Mouse (Mus musculus): ENCODE measurements around the gene Wwp2. TPM values are rescaled to one million over a fixed set of nuclear protein-coding genes. Genes with fewer than 3 reads are reported as not detected.

Gene Wwp2
- polyA plus RNA-seq, 1 experiment: 44.0 TPM

GRCm38 (mm10) chr8:107518726-107519125 is 82.6 kb downstream of the Wwp2 start:
- Histone ChIP-seq H3K27ac (ENCODE audit: insufficient read depth, low read depth, low read length) (no peak overlapping the region), H3K27me3 (replicated peaks; ENCODE audit: control insufficient read depth, insufficient read depth, low read length) (no peaks in the 10 kb centered on the region), H3K4me3 (ENCODE audit: insufficient read depth, low read depth, low read length) (no peak overlapping the region), H3K36me3 (ENCODE audit: control insufficient read depth, insufficient read depth, low read length) (no peaks in the 10 kb centered on the region; the same call in 1 of the 2 replicates), H3K4me1 (ENCODE audit: control insufficient read depth, insufficient read depth, low read length) (no peaks in the 10 kb centered on the region)
- WGBS: 96% methylated on average over 5 of the region's 5 CpGs
- DNase-seq: no peak
- no peak for TF ChIP-seq CTCF (conservative IDR thresholded peaks at IDR 0.05; ENCODE audit: insufficient read depth, insufficient read length, low read depth, low read length)
- TF ChIP-seq POLR2A (IDR thresholded peaks at IDR 0.05; ENCODE audit: low read depth, low read length): no peak

GRCm38 (mm10) chr8:107519860-107520259 is 83.7 kb downstream of the Wwp2 start:
- no peaks in the 10 kb centered on the region; the same call in 1 of the 2 replicates for H3K36me3 ChIP-seq (ENCODE audit: control insufficient read depth, insufficient read depth, low read length)
- no peaks in the 10 kb centered on the region for H3K4me1 ChIP-seq (ENCODE audit: control insufficient read depth, insufficient read depth, low read length)
- no peak overlapping the region for H3K27ac ChIP-seq (ENCODE audit: insufficient read depth, low read depth, low read length)
- peak; percentile 50 for DNase-seq
- no peak overlapping the region for H3K4me3 ChIP-seq (ENCODE audit: insufficient read depth, low read depth, low read length)
- no peaks in the 10 kb centered on the region for H3K27me3 ChIP-seq (replicated peaks; ENCODE audit: control insufficient read depth, insufficient read depth, low read length)
- TF ChIP-seq POLR2A (IDR thresholded peaks at IDR 0.05; ENCODE audit: low read depth, low read length) (no peak), CTCF (conservative IDR thresholded peaks at IDR 0.05; ENCODE audit: insufficient read depth, insufficient read length, low read depth, low read length) (no peak)
- WGBS: 11% methylated on average over 4 of the region's 4 CpGs

- no peaks in the 10 kb centered on the region; the same call in 1 of the 2 replicates for H3K36me3 ChIP-seq (ENCODE audit: control insufficient read depth, insufficient read depth, low read length)
- TF ChIP-seq CTCF (conservative IDR thresholded peaks at IDR 0.05; ENCODE audit: insufficient read depth, insufficient read length, low read depth, low read length): no peak
- no peak for TF ChIP-seq POLR2A (IDR thresholded peaks at IDR 0.05; ENCODE audit: low read depth, low read length)
- WGBS: 74% methylated on average over 8 of the region's 8 CpGs
- no peaks in the 10 kb centered on the region for H3K4me1 ChIP-seq (ENCODE audit: control insufficient read depth, insufficient read depth, low read length)
- H3K27me3 ChIP-seq (replicated peaks; ENCODE audit: control insufficient read depth, insufficient read depth, low read length): no peaks in the 10 kb centered on the region
- H3K4me3 ChIP-seq (ENCODE audit: insufficient read depth, low read depth, low read length): no peak overlapping the region
- H3K27ac ChIP-seq (ENCODE audit: insufficient read depth, low read depth, low read length): no peak overlapping the region
- no peak for DNase-seq
Observed at GRCm38 (mm10) chr8:107521788-107522554, 85.8 kb downstream of the Wwp2 start.

- no peak for TF ChIP-seq CTCF (conservative IDR thresholded peaks at IDR 0.05; ENCODE audit: insufficient read depth, insufficient read length, low read depth, low read length)
- no peak for TF ChIP-seq POLR2A (IDR thresholded peaks at IDR 0.05; ENCODE audit: low read depth, low read length)
- 77% methylated on average over 4 of the region's 4 CpGs for WGBS
Observed at GRCm38 (mm10) chr8:107522555-107522833, 86.3 kb downstream of the Wwp2 start.

GRCm38 (mm10) chr8:107524535-107524934 is 88.4 kb downstream of the Wwp2 start:
- TF ChIP-seq POLR2A (IDR thresholded peaks at IDR 0.05; ENCODE audit: low read depth, low read length): no peak
- no peak for TF ChIP-seq CTCF (conservative IDR thresholded peaks at IDR 0.05; ENCODE audit: insufficient read depth, insufficient read length, low read depth, low read length)
- no peaks in the 10 kb centered on the region for H3K4me1 ChIP-seq (ENCODE audit: control insufficient read depth, insufficient read depth, low read length)
- WGBS: 89% methylated on average over 4 of the region's 4 CpGs
- H3K4me3 ChIP-seq (ENCODE audit: insufficient read depth, low read depth, low read length): no peak overlapping the region
- H3K27me3 ChIP-seq (replicated peaks; ENCODE audit: control insufficient read depth, insufficient read depth, low read length): no peaks in the 10 kb centered on the region
- no peak for DNase-seq
- no peak overlapping the region for H3K27ac ChIP-seq (ENCODE audit: insufficient read depth, low read depth, low read length)
- no peaks in the 10 kb centered on the region; the same call in 1 of the 2 replicates for H3K36me3 ChIP-seq (ENCODE audit: control insufficient read depth, insufficient read depth, low read length)

More at GRCm38 (mm10) chr8:107522555-107522833, 86.3 kb downstream of the Wwp2 start:
- Histone ChIP-seq H3K27me3 (replicated peaks; ENCODE audit: control insufficient read depth, insufficient read depth, low read length) (no peaks in the 10 kb centered on the region), H3K4me1 (ENCODE audit: control insufficient read depth, insufficient read depth, low read length) (no peaks in the 10 kb centered on the region), H3K36me3 (ENCODE audit: control insufficient read depth, insufficient read depth, low read length) (no peaks in the 10 kb centered on the region; the same call in 1 of the 2 replicates), H3K27ac (ENCODE audit: insufficient read depth, low read depth, low read length) (no peak overlapping the region), H3K4me3 (ENCODE audit: insufficient read depth, low read depth, low read length) (no peak overlapping the region)
- DNase-seq: no peak

- H3K27me3 ChIP-seq (replicated peaks; ENCODE audit: control insufficient read depth, insufficient read depth, low read length): no peaks in the 10 kb centered on the region
- H3K4me3 ChIP-seq (ENCODE audit: insufficient read depth, low read depth, low read length): no peak overlapping the region
- no peaks in the 10 kb centered on the region for H3K36me3 ChIP-seq (ENCODE audit: control insufficient read depth, insufficient read depth, low read length)
- H3K4me1 ChIP-seq (ENCODE audit: control insufficient read depth, insufficient read depth, low read length): no peaks in the 10 kb centered on the region
- WGBS: 63% methylated on average over 6 of the region's 6 CpGs
- no peak for TF ChIP-seq CTCF (conservative IDR thresholded peaks at IDR 0.05; ENCODE audit: insufficient read depth, insufficient read length, low read depth, low read length)
- no peak for TF ChIP-seq POLR2A (IDR thresholded peaks at IDR 0.05; ENCODE audit: low read depth, low read length)
- no peak for DNase-seq
- H3K27ac ChIP-seq (ENCODE audit: insufficient read depth, low read depth, low read length): no peak overlapping the region
Observed at GRCm38 (mm10) chr8:107528786-107529185, 92.6 kb downstream of the Wwp2 start.

GRCm38 (mm10) chr8:107537472-107537871 is 101.3 kb downstream of the Wwp2 start:
- no peak overlapping the region for H3K27ac ChIP-seq (ENCODE audit: insufficient read depth, low read depth, low read length)
- WGBS: 74% methylated on average over 4 of the region's 4 CpGs
- no peak for TF ChIP-seq POLR2A (IDR thresholded peaks at IDR 0.05; ENCODE audit: low read depth, low read length)
- TF ChIP-seq CTCF (conservative IDR thresholded peaks at IDR 0.05; ENCODE audit: insufficient read depth, insufficient read length, low read depth, low read length): no peak
- no peaks in the 10 kb centered on the region for H3K27me3 ChIP-seq (replicated peaks; ENCODE audit: control insufficient read depth, insufficient read depth, low read length)
- DNase-seq: no peak
- no peaks in the 10 kb centered on the region for H3K4me1 ChIP-seq (ENCODE audit: control insufficient read depth, insufficient read depth, low read length)
- H3K4me3 ChIP-seq (ENCODE audit: insufficient read depth, low read depth, low read length): no peak overlapping the region
- H3K36me3 ChIP-seq (ENCODE audit: control insufficient read depth, insufficient read depth, low read length): no peaks in the 10 kb centered on the region; the same call in 1 of the 2 replicates

All from kidney, adult 2 months (tissue).